Mouse (Mus musculus): ENCODE data around the gene H2al1d. TPM values are rescaled to one million over a fixed set of nuclear protein-coding genes. Genes with fewer than 3 reads are reported as not detected.
"Not testable (repeated sequence)": the region's sequence is repeated elsewhere in the genome, so short reads cannot be mapped to it uniquely, and the experiment has no call there.

H2al1d gene
- total RNA-seq (2021), result not detected

- DNase-seq (ENCODE audit: low spot score in 2 of 2); intact Hi-C loops (cut with DNase I): not testable (repeated sequence)
Observed at GRCm38 (mm10) chrX:11308524-11308923, at the start of gene H2al1d. TSS of gene H2al1d (plus strand) at chrX:11308824.

- intact Hi-C loops (cut with DNase I), result no loop called here
- no peak for DNase-seq (ENCODE audit: low spot score in 2 of 2)
Observed at GRCm38 (mm10) chrX:11264918-11265317, 43.7 kb upstream of the H2al1d start.

- intact Hi-C loops (cut with DNase I), result no loop called here
- DNase-seq (ENCODE audit: low spot score in 2 of 2), result no peak
Observed at GRCm38 (mm10) chrX:11267791-11268190, 40.8 kb upstream of the H2al1d start.

- intact Hi-C loops (cut with DNase I), result no loop called here
- DNase-seq (ENCODE audit: low spot score in 2 of 2), result peak in 1 of 2 experiments; percentile 4
Observed at GRCm38 (mm10) chrX:11269074-11269473, 39.5 kb upstream of the H2al1d start.

- intact Hi-C loops (cut with DNase I), result no loop called here
- no peak for DNase-seq (ENCODE audit: low spot score in 2 of 2)
Observed at GRCm38 (mm10) chrX:11273190-11273589, 35.4 kb upstream of the H2al1d start.

- no peak for DNase-seq (ENCODE audit: low spot score in 2 of 2)
- intact Hi-C loops (cut with DNase I), result no loop called here
Observed at GRCm38 (mm10) chrX:11277083-11277482, 31.5 kb upstream of the H2al1d start.

GRCm38 (mm10) chrX:11280741-11281140, 27.9 kb upstream of the H2al1d start:
- intact Hi-C loops (cut with DNase I), result no loop called here
- DNase-seq (ENCODE audit: low spot score in 2 of 2), result no peak

- intact Hi-C loops (cut with DNase I), result no loop called here
- DNase-seq (ENCODE audit: low spot score in 2 of 2), result no peak
Observed at GRCm38 (mm10) chrX:11288306-11288882, 20.2 kb upstream of the H2al1d start.

- intact Hi-C loops (cut with DNase I), result no loop called here
Observed at GRCm38 (mm10) chrX:11289244-11289643, 19.4 kb upstream of the H2al1d start.

GRCm38 (mm10) chrX:11298957-11299356, 9.7 kb upstream of the H2al1d start, which contains the start of gene H2al1a:
TSS of gene H2al1a (plus strand) at chrX:11299257.
- intact Hi-C loops (cut with DNase I); DNase-seq (ENCODE audit: low spot score in 2 of 2): not testable (repeated sequence)

More at GRCm38 (mm10) chrX:11289244-11289643, 19.4 kb upstream of the H2al1d start:
- DNase-seq (ENCODE audit: low spot score in 2 of 2), result no peak

- intact Hi-C loops (cut with DNase I); DNase-seq (ENCODE audit: low spot score in 2 of 2): not testable (repeated sequence)
Observed at GRCm38 (mm10) chrX:11302132-11302531, 6.5 kb upstream of the H2al1d start, which contains the start of gene H2al1b. TSS of gene H2al1b (plus strand) at chrX:11302432.

GRCm38 (mm10) chrX:11305355-11305754, 3.3 kb upstream of the H2al1d start, which contains the start of gene H2al1c:
TSS of gene H2al1c (plus strand) at chrX:11305655.
- DNase-seq (ENCODE audit: low spot score in 2 of 2); intact Hi-C loops (cut with DNase I): not testable (repeated sequence)

- DNase-seq (ENCODE audit: low spot score in 2 of 2); intact Hi-C loops (cut with DNase I): not testable (repeated sequence)
Observed at GRCm38 (mm10) chrX:11311634-11312033, 3.0 kb downstream of the H2al1d start, which contains the start of gene H2al1e. TSS of gene H2al1e (plus strand) at chrX:11311934.

- DNase-seq (ENCODE audit: low spot score in 2 of 2); intact Hi-C loops (cut with DNase I): not testable (repeated sequence)
Observed at GRCm38 (mm10) chrX:11314858-11315257, 6.2 kb downstream of the H2al1d start, which contains the start of gene H2al1f. TSS of gene H2al1f (plus strand) at chrX:11315158.

GRCm38 (mm10) chrX:11317956-11318355, 9.3 kb downstream of the H2al1d start, which contains the start of gene H2al1g:
TSS of gene H2al1g (plus strand) at chrX:11318256.
- intact Hi-C loops (cut with DNase I); DNase-seq (ENCODE audit: low spot score in 2 of 2): not testable (repeated sequence)

GRCm38 (mm10) chrX:11321192-11321591, 12.6 kb downstream of the H2al1d start, which contains the start of gene H2al1h:
TSS of gene H2al1h (plus strand) at chrX:11321492.
- DNase-seq (ENCODE audit: low spot score in 2 of 2); intact Hi-C loops (cut with DNase I): not testable (repeated sequence)

GRCm38 (mm10) chrX:11324359-11324758, 15.7 kb downstream of the H2al1d start, which contains the start of gene H2al1i:
TSS of gene H2al1i (plus strand) at chrX:11324659.
- intact Hi-C loops (cut with DNase I); DNase-seq (ENCODE audit: low spot score in 2 of 2): not testable (repeated sequence)

GRCm38 (mm10) chrX:11327522-11327921, 18.9 kb downstream of the H2al1d start, which contains the start of gene H2al1j:
TSS of gene H2al1j (plus strand) at chrX:11327822.
- intact Hi-C loops (cut with DNase I); DNase-seq (ENCODE audit: low spot score in 2 of 2): not testable (repeated sequence)

- intact Hi-C loops (cut with DNase I), result no loop called here
- DNase-seq (ENCODE audit: low spot score in 2 of 2), result no peak
Observed at GRCm38 (mm10) chrX:11345762-11346161, 37.1 kb downstream of the H2al1d start.

- intact Hi-C loops (cut with DNase I), result no loop called here
- DNase-seq (ENCODE audit: low spot score in 2 of 2), result no peak
Observed at GRCm38 (mm10) chrX:11346756-11347155, 38.1 kb downstream of the H2al1d start.

Measured in left cerebral cortex, postnatal 36 days (tissue).